Mouse (Mus musculus): ENCODE data around the gene Cables2.

The Cables2 gene

GRCm38 (mm10) chr2:180225762-180226378 is 47.4 kb downstream of the Cables2 start, which contains the start of gene Lama5:
TSS of gene Lama5 (minus strand) at chr2:180225859.
- DNase-seq (ENCODE audit: low spot score): no peak

DNA sequence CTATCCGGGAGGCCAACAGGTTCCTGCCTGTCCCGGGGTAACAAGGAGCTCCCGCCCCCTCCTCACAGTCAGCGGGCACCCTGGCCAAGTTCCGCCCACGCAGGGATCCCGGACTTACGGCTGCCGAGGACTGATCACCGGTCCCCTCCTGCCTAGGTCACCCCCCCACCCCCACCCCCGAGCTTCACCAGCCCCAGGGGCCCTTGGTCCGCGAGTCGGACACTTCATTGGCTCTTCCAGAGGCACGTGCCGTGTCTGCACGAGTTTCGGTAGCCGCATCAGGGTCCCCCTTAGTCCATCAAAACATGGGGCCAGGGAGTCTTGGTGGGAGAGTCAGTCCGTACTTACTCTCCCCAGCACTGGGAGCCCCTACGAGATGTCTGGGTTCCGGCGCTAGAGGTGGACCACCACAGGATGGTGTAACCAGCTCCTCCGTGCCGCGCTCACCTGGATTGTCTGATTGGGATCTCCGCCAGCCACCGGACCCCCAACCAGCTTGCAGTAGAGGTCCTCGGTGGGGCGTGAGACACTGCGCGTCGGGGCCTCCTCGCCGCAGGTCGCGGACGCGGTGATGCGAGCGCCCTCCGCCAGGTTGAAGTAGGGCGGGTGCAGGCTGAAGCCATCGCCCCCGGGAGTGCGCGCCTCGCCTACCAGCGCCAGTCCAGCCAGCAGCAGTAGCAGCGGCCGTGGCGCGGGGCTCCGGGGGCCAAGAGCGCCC is 48.1 kb downstream of the Cables2 start:
- DNase-seq (ENCODE audit: low spot score): no peak

- no peak for DNase-seq (ENCODE audit: low spot score)
Measured at GRCm38 (mm10) chr2:180224647-180225043, 48.7 kb downstream of the Cables2 start.

GRCm38 (mm10) chr2:180222250-180222649 is 51.0 kb downstream of the Cables2 start:
- DNase-seq (ENCODE audit: low spot score): no peak

- DNase-seq (ENCODE audit: low spot score): no peak
Measured at GRCm38 (mm10) chr2:180221051-180221450, 52.2 kb downstream of the Cables2 start.

DNA sequence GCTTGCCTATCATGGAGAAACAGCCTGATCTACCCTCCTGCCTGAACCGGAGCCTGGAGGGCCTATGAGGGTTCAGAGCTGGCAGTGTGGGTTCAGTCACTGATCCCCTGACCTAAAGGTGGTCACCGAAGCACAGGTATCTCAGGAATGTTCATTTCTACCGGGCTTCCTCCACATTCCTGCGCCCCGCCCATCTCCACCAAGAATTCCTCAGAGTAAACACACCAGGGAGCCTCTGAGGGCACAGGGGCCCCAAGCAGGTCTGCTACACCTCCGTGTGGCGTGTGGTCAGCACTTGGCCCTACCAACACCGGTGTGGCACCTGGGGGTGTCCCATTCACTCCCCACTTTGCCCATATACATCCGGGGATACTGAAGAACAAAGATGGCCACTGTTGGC is 53.1 kb downstream of the Cables2 start:
- no peak for DNase-seq (ENCODE audit: low spot score)

GRCm38 (mm10) chr2:180219145-180219943 is 54.0 kb downstream of the Cables2 start:
- no peak for DNase-seq (ENCODE audit: low spot score)

DNA sequence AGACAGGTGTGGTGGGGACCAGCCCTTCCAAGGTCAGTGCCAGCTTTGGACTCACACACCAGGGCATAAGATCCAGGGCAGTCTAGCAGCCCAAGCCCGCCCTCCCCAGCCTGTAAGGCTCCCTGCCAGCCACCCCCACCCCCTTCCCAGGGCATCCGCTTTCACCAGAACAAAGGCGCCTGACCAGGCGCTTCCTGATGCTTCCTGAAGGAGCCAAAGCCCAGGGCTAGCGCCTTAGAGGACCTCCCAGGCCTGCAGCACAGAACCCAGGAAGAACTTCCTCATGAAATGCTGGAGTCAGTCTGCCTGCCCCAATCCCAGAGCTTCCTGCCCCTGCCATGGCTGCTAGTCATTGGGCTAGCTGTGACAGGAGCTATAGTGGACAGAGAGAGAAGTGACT is 54.6 kb downstream of the Cables2 start:
- DNase-seq (ENCODE audit: low spot score): no peak

DNA sequence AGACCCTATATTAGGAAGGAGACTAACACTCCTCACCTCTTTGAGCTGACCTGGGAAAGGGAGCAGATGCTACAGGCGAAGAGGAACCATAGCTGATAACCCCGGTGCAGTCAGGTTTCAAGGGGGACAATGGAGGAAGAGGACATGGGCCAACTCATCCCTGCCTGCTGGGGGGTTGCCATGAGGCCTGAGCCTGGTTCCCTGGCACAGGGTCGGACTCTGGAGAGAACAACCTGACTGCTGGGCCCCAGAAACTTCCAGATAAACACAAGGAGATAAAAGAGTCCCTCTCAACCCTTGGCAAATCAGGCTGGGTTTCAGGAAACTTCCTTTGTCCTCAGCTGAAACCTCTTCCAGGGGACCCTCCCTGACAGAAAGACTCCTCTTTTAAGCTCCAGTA is 55.1 kb downstream of the Cables2 start:
- no peak for DNase-seq (ENCODE audit: low spot score)

DNA sequence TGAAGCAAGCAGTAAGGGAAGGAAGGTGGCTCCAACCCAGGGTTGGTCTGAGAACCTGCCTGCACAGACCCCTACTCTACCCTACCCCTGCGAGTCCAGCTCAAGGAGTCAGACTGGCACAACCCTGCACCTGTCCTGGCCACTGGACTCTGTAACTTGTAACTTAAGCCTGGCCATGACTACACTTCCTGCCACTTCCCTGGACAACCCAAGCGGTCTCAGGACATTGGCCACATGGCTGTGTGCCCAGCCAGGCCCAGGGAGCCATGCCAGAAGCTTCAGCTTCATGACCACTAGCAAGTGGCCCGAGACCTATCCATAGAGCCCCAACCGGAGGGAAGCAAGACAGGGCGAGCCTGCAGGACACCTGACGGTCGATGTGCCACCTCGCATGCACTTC is 55.7 kb downstream of the Cables2 start:
- DNase-seq (ENCODE audit: low spot score): no peak

DNA sequence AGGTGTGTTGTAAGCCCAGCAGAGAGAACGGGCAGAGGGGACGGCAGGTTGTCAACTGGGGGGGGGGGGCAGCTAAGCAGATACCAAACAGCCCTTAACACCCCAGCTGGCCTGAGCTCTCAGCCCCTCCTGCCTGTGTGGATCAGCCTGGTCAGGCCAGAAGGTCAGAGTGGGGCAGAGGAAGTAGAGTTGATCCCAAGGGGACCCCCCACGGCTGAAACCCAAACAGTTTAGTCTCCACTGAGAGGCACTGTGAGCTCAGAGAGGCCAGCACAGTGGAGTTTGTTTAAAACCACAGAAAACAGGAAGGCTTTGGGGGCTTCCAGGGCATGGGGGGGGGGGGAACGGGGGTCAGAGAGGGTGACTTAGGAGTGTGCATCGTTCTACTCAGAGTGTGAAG is 56.4 kb downstream of the Cables2 start:
- DNase-seq (ENCODE audit: low spot score): no peak

DNA sequence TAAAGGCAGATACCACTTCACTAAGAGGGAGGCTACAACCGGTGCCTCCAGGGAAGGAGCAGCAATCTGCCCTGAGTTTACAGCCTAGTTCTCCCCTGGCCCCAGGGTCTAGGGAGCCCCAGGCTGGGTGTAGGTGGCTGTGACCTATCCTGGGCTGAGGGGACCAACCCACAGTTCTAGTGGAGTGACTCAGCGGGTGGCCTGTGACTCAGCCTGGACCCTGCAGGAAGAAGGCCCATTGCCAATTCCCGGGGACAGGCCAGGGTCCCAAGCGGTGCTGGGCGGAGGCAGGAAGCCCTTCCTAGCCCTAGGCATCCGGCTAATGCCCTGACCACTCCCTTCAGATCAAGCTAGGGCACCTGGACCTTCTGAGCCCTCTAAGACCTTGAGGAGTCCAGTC is 57.3 kb downstream of the Cables2 start:
- DNase-seq (ENCODE audit: low spot score): no peak

GRCm38 (mm10) chr2:180215011-180215461 is 58.3 kb downstream of the Cables2 start:
- DNase-seq (ENCODE audit: low spot score): no peak

GRCm38 (mm10) chr2:180214352-180214978 is 58.8 kb downstream of the Cables2 start:
- DNase-seq (ENCODE audit: low spot score): no peak

DNA sequence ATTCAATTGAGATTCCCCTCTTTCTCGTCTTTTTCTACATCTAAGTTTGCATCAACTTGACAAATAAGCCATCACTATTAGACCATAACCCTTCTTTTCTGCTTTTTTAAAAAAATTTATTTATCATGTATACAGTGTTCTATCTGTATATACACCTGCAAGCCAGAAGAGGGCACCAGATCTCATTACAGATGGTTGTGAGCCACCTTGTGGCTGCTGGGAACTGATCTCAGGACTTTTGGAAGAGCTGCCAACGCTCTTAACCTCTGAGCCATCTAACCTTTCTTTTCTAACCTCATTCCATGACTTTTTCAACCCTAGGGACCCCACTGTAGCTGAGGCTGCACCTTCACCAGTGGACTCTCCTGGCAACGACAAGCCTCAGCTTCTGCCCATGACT is 61.0 kb downstream of the Cables2 start:
- DNase-seq (ENCODE audit: low spot score): no peak

GRCm38 (mm10) chr2:180208976-180209375 is 64.3 kb downstream of the Cables2 start:
- DNase-seq (ENCODE audit: low spot score): no peak

Measured in ovary, postnatal 10 days (tissue).